Mouse (Mus musculus) forebrain, postnatal 0 days (tissue): ENCODE measurements at regions not wholly inside any gene's neighbourhood (a gene's known extent, or its start where the extent isn't known, plus 50 kb on each side); places are given as distances from the start of the nearest gene placed in this dataset.

ENCODE experiments used
- ATAC-seq: fragments of 200-750 bp; cut with Nextera tagmentation; 2 replicates; pipeline ENCODE4 v1.8.0; 2017; ENCODE audit warnings: mild to moderate bottlenecking, moderate library complexity
- DNase-seq: peaks from one replicate; pipeline ENCODE4 v3.0.0-alpha.2; 2015
- H3K27ac ChIP-seq: fragments of 300-500 bp; sonication (generic); 2 replicates; pipeline ENCODE4 v1.5.1; 2014; ENCODE audit warnings: low read depth, mild to moderate bottlenecking, antibody characterized with exemption, low read length, moderate library complexity, mixed read lengths
- H3K27me3 ChIP-seq: fragments of 300-500 bp; sonication (generic); 2 replicates; pipeline ENCODE4 v1.6.1; 2014; ENCODE audit warnings: mild to moderate bottlenecking, low read length, mixed read lengths; ENCODE audit not compliant: insufficient read depth
- H3K36me3 ChIP-seq: fragments of 300-500 bp; sonication (generic); 2 replicates; pipeline ENCODE4 v1.6.1; 2014; ENCODE audit warnings: mild to moderate bottlenecking, moderate library complexity; ENCODE audit not compliant: insufficient read depth
- H3K4me1 ChIP-seq: fragments of 300-500 bp; sonication (generic); 2 replicates; pipeline ENCODE4 v1.6.1; 2014; ENCODE audit warnings: antibody characterized with exemption; ENCODE audit not compliant: insufficient read depth
- H3K4me2 ChIP-seq: fragments of 300-500 bp; sonication (generic); 2 replicates; pipeline ENCODE4 v1.6.1; 2014; ENCODE audit warnings: low read depth, mild to moderate bottlenecking, moderate library complexity
- H3K4me3 ChIP-seq: fragments of 300-500 bp; sonication (generic); 2 replicates; pipeline ENCODE4 v1.5.1; 2014; ENCODE audit warnings: low read depth, low read length, mixed read lengths
- H3K9ac ChIP-seq: fragments of 300-500 bp; sonication (generic); 2 replicates; pipeline ENCODE4 v1.6.1; 2014; ENCODE audit warnings: mild to moderate bottlenecking
- H3K9me3 ChIP-seq: fragments of 300-500 bp; sonication (generic); 2 replicates; pipeline ENCODE4 v1.6.1; 2016; ENCODE audit warnings: low read length
- CTCF ChIP-seq: sonication (generic); IDR thresholded peaks from 2 replicates; pipeline ENCODE4 v1.5.1; 2016; ENCODE audit warnings: antibody characterized with exemption, control low read depth, low read depth
- WGBS: fragments of 180-500 bp; shearing (Covaris S2); extraction: QIAGEN DNeasy Blood & Tissue Kit; methylation state at CpG from one replicate; pipeline ENCODE4 v1.1.7; 2014; 5-methylcytosine and 5-hydroxymethylcytosine counted together

- Histone ChIP-seq H3K4me2 (no peak overlapping the region), H3K9me3 (no peaks in the 10 kb centered on the region), H3K36me3 (no peaks in the 10 kb centered on the region), H3K9ac (no peak overlapping the region), H3K4me1 (no peaks in the 10 kb centered on the region), H3K27me3 (no peaks in the 10 kb centered on the region), H3K4me3 (no peak overlapping the region), H3K27ac (no peak overlapping the region)
- ATAC-seq, result no peak
- DNase-seq, result no peak
- no peak for TF ChIP-seq CTCF
- 78% methylated on average over 3 of the region's 3 CpGs for WGBS
Measured at GRCm38 (mm10) chr2:108083911-108084310, 793.5 kb downstream of the Kcna4 start.

- ATAC-seq, result no peak
- H3K27ac ChIP-seq, result no peak overlapping the region
Measured at GRCm38 (mm10) chr2:108090266-108090665, 799.8 kb downstream of the Kcna4 start.

GRCm38 (mm10) chr2:108097026-108097425 is 806.6 kb downstream of the Kcna4 start:
- H3K4me1 ChIP-seq, result no peaks in the 10 kb centered on the region
- DNase-seq (no peak), ATAC-seq (no peak)
- H3K36me3 ChIP-seq, result no peaks in the 10 kb centered on the region
- TF ChIP-seq CTCF, result no peak
- H3K27ac ChIP-seq, result no peak overlapping the region
- no peak overlapping the region for H3K9ac ChIP-seq
- H3K27me3 ChIP-seq, result no peaks in the 10 kb centered on the region
- no peaks in the 10 kb centered on the region for H3K9me3 ChIP-seq
- H3K4me3 ChIP-seq, result no peak overlapping the region
- WGBS, result 93% methylated on average over 4 of the region's 4 CpGs
- H3K4me2 ChIP-seq, result no peak overlapping the region

More at GRCm38 (mm10) chr2:108090266-108090665, 799.8 kb downstream of the Kcna4 start:
- TF ChIP-seq CTCF, result no peak
- no peak for DNase-seq
- Histone ChIP-seq H3K4me3 (no peak overlapping the region), H3K4me2 (no peak overlapping the region), H3K9ac (no peak overlapping the region), H3K4me1 (no peaks in the 10 kb centered on the region), H3K36me3 (no peaks in the 10 kb centered on the region), H3K9me3 (no peaks in the 10 kb centered on the region), H3K27me3 (no peaks in the 10 kb centered on the region)
- WGBS, result 76% methylated on average over 4 of the region's 4 CpGs

GRCm38 (mm10) chr2:108110140-108110539 is 819.7 kb downstream of the Kcna4 start:
- peak; percentile 20 for TF ChIP-seq CTCF
- H3K9ac ChIP-seq, result no peak overlapping the region
- no peaks in the 10 kb centered on the region for H3K9me3 ChIP-seq
- no peak overlapping the region for H3K4me2 ChIP-seq
- no peaks in the 10 kb centered on the region for H3K27me3 ChIP-seq
- no peak for DNase-seq
- no peaks in the 10 kb centered on the region for H3K36me3 ChIP-seq
- no peak overlapping the region for H3K4me3 ChIP-seq
- H3K4me1 ChIP-seq, result no peaks in the 10 kb centered on the region
- H3K27ac ChIP-seq, result no peak overlapping the region
- no peak for ATAC-seq

GRCm38 (mm10) chr2:108145694-108146093 is 855.3 kb downstream of the Kcna4 start:
- Histone ChIP-seq H3K4me3 (no peak overlapping the region), H3K4me1 (no peaks in the 10 kb centered on the region), H3K9me3 (no peaks in the 10 kb centered on the region), H3K27me3 (no peaks in the 10 kb centered on the region), H3K27ac (no peak overlapping the region), H3K4me2 (no peak overlapping the region), H3K9ac (no peak overlapping the region), H3K36me3 (no peaks in the 10 kb centered on the region)
- 54% methylated on average over 2 of the region's 2 CpGs for WGBS
- ATAC-seq, result no peak
- no peak for TF ChIP-seq CTCF
- DNase-seq, result no peak

- Histone ChIP-seq H3K4me2 (no peak overlapping the region), H3K27ac (no peak overlapping the region), H3K4me1 (no peaks in the 10 kb centered on the region), H3K4me3 (no peak overlapping the region), H3K9ac (no peak overlapping the region), H3K9me3 (no peaks in the 10 kb centered on the region), H3K36me3 (no peaks in the 10 kb centered on the region), H3K27me3 (no peaks in the 10 kb centered on the region)
- no peak for TF ChIP-seq CTCF
- ATAC-seq, result peak; percentile 23; the same call in 1 of the 2 replicates
- 55% methylated on average over 4 of the region's 4 CpGs for WGBS
- peak; percentile 2 for DNase-seq
Measured at GRCm38 (mm10) chr2:108148221-108148620, 857.8 kb downstream of the Kcna4 start.

- Histone ChIP-seq H3K4me1 (no peaks in the 10 kb centered on the region), H3K4me2 (no peak overlapping the region), H3K9me3 (no peaks in the 10 kb centered on the region), H3K4me3 (no peak overlapping the region), H3K27ac (no peak overlapping the region), H3K27me3 (no peaks in the 10 kb centered on the region), H3K9ac (no peak overlapping the region), H3K36me3 (no peaks in the 10 kb centered on the region)
- TF ChIP-seq CTCF, result no peak
- no peak for DNase-seq
- ATAC-seq, result no peak
Measured at GRCm38 (mm10) chr2:108156189-108156588, 865.8 kb downstream of the Kcna4 start.

GRCm38 (mm10) chr2:108157731-108158130 is 867.3 kb downstream of the Kcna4 start:
- no peak overlapping the region for H3K9ac ChIP-seq
- H3K36me3 ChIP-seq, result no peaks in the 10 kb centered on the region
- H3K4me3 ChIP-seq, result no peak overlapping the region
- no peaks in the 10 kb centered on the region for H3K27me3 ChIP-seq
- TF ChIP-seq CTCF, result no peak
- ATAC-seq, result no peak
- H3K4me1 ChIP-seq, result no peaks in the 10 kb centered on the region
- 91% methylated on average over 2 of the region's 2 CpGs for WGBS
- no peak overlapping the region for H3K4me2 ChIP-seq
- DNase-seq, result no peak
- H3K9me3 ChIP-seq, result no peaks in the 10 kb centered on the region
- H3K27ac ChIP-seq, result no peak overlapping the region
